In genomic region chr11:117407651-117408441, GRCm38 (mm10) we compare ENCODE assay signal across 8 mouse cellular contexts.
A peak's percentile ranks its signal among the peaks of the same experiment; 100 is the strongest.
DNase-seq lines count a peak whose midpoint lies in the region; ATAC-seq and TF ChIP-seq lines count a peak whose summit lies in the region.

No protein-coding gene starts in this region.

- peaks cover 61% of the 10 kb centered on the region for H3K27me3 ChIP-seq in G1E (ENCODE audit: insufficient read depth, low read length)
- H3K27me3 ChIP-seq in forebrain, embryonic 14.5 days (replicated peaks; ENCODE audit: control insufficient read depth, insufficient read depth, low read length): 0 out of 2 replicates have a peak, but pooled peaks cover 3% of the 10 kb centered on the region
- H3K27me3 ChIP-seq in hindbrain, embryonic 11.5 days (ENCODE audit: control insufficient read depth, insufficient read depth, low read length): peaks cover 2% of the 10 kb centered on the region; the same call in 1 of the 2 replicates
- peaks cover 11% of the 10 kb centered on the region for H3K27me3 ChIP-seq in lung, postnatal 0 days (replicated peaks; ENCODE audit: insufficient read depth, low read length)

- DNase-seq in G1E (ENCODE audit: low spot score): no peak
- peak; percentile 94 for DNase-seq in forebrain, embryonic 14.5 days (ENCODE audit: low spot score)
- DNase-seq in hindbrain, embryonic 11.5 days (ENCODE audit: low spot score): peak; percentile 83
- peak; percentile 64 to 70 for DNase-seq in layer of hippocampus, postnatal 25 days (ENCODE audit: extremely low spot score in 1 of 2, low spot score in 1 of 2)
- peak; percentile 46 for DNase-seq in lung, postnatal 0 days (ENCODE audit: low spot score)
- DNase-seq in retina, postnatal 7 days (ENCODE audit: low read depth, low spot score): peak; percentile 83
- DNase-seq in thymus, postnatal 0 days (ENCODE audit: low spot score): no peak

- H3K9me3 ChIP-seq in G1E (replicated peaks): no peaks in the 10 kb centered on the region
- no peaks in the 10 kb centered on the region for H3K9me3 ChIP-seq in forebrain, embryonic 14.5 days (replicated peaks; ENCODE audit: control insufficient read depth, low read length)
- no peaks in the 10 kb centered on the region for H3K9me3 ChIP-seq in hindbrain, embryonic 11.5 days (ENCODE audit: control insufficient read depth, low read length)
- no peaks in the 10 kb centered on the region for H3K9me3 ChIP-seq in lung, postnatal 0 days (ENCODE audit: low read length)

- no peak overlapping the region for H3K4me3 ChIP-seq in G1E (ENCODE audit: low read depth, low read length)
- peak overlapping the region; percentile 30 for H3K4me3 ChIP-seq in forebrain, embryonic 14.5 days (ENCODE audit: low read depth, low read length)
- peak overlapping the region; percentile 25; the same call in 1 of the 2 replicates for H3K4me3 ChIP-seq in hindbrain, embryonic 11.5 days (ENCODE audit: low read depth, low read length)
- no peak overlapping the region for H3K4me3 ChIP-seq in lung, postnatal 0 days (ENCODE audit: low read depth, low read length)

- peak overlapping the region; percentile 99 for H3K27ac ChIP-seq in forebrain, embryonic 14.5 days (ENCODE audit: low read depth, low read length)
- H3K27ac ChIP-seq in hindbrain, embryonic 11.5 days (ENCODE audit: low read depth, low read length): peak overlapping the region; percentile 97
- H3K27ac ChIP-seq in lung, postnatal 0 days (ENCODE audit: low read length): no peak overlapping the region

- H3K9ac ChIP-seq in forebrain, embryonic 14.5 days (ENCODE audit: low read length): peak overlapping the region; percentile 69
- peak overlapping the region; percentile 59 for H3K9ac ChIP-seq in hindbrain, embryonic 11.5 days (ENCODE audit: low read depth, low read length)
- no peak overlapping the region for H3K9ac ChIP-seq in lung, postnatal 0 days (replicated peaks; ENCODE audit: low read depth)

- H3K36me3 ChIP-seq in G1E (replicated peaks): no peaks in the 10 kb centered on the region
- no peaks in the 10 kb centered on the region for H3K36me3 ChIP-seq in forebrain, embryonic 14.5 days (ENCODE audit: control insufficient read depth, insufficient read depth, low read length)
- H3K36me3 ChIP-seq in hindbrain, embryonic 11.5 days (ENCODE audit: control insufficient read depth, insufficient read depth, low read length): no peaks in the 10 kb centered on the region
- no peaks in the 10 kb centered on the region for H3K36me3 ChIP-seq in lung, postnatal 0 days (ENCODE audit: insufficient read depth, low read length)

- under 1% methylated on average over 27 of the region's 28 CpGs for WGBS in forebrain, embryonic 14.5 days
- WGBS in hindbrain, embryonic 11.5 days: under 1% methylated on average over 28 of the region's 28 CpGs
- 1% methylated on average over 28 of the region's 28 CpGs for WGBS in lung, postnatal 0 days

- H3K4me2 ChIP-seq in forebrain, embryonic 14.5 days (ENCODE audit: low read length): peak overlapping the region; percentile 69
- peak overlapping the region; percentile 55 for H3K4me2 ChIP-seq in hindbrain, embryonic 11.5 days (replicated peaks; ENCODE audit: low read depth, low read length)
- H3K4me2 ChIP-seq in lung, postnatal 0 days (replicated peaks; ENCODE audit: low read depth, low read length): peak overlapping the region; percentile 32

- TF ChIP-seq CTCF in G1E (IDR thresholded peaks at IDR 0.05; ENCODE audit: low read depth, low read length): no peak
- TF ChIP-seq CTCF in lung, postnatal 0 days (IDR thresholded peaks at IDR 0.05): no peak

- peaks cover 10% of the 10 kb centered on the region for H3K4me1 ChIP-seq in G1E (ENCODE audit: insufficient read depth, low read depth, low read length)
- H3K4me1 ChIP-seq in forebrain, embryonic 14.5 days (ENCODE audit: control insufficient read depth, insufficient read depth, low read length): peaks cover 38% of the 10 kb centered on the region
- H3K4me1 ChIP-seq in hindbrain, embryonic 11.5 days (replicated peaks; ENCODE audit: control insufficient read depth, insufficient read depth, low read length): peaks cover 21% of the 10 kb centered on the region
- peaks cover 3% of the 10 kb centered on the region; the same call in 1 of the 2 replicates for H3K4me1 ChIP-seq in lung, postnatal 0 days (ENCODE audit: insufficient read depth, low read depth, low read length)

- no peak for TF ChIP-seq EP300 in lung, postnatal 0 days (IDR thresholded peaks at IDR 0.05)

- ATAC-seq in G1E (ENCODE audit: extremely low read depth, insufficient number of reproducible peaks, low FRiP score, poor library complexity, severe bottlenecking): peak; percentile 64
- ATAC-seq in cerebellum, adult (ENCODE audit: insufficient number of reproducible peaks, low FRiP score, low TSS enrichment): peak; percentile 45; the same call in 1 of the 2 replicates
- peak; percentile 73 for ATAC-seq in forebrain, embryonic 14.5 days
- peak; percentile 79 for ATAC-seq in hindbrain, embryonic 11.5 days (ENCODE audit: low FRiP score)
- ATAC-seq in lung, postnatal 0 days: peak; percentile 67

Comparison
In these comparisons a context has a peak if more than half of its experiments do, and no peak if none do; other contexts are left out.
1. DNase-seq: peak in forebrain, embryonic 14.5 days (single experiment), hindbrain, embryonic 11.5 days (single experiment), layer of hippocampus, postnatal 25 days (2 of 2), lung, postnatal 0 days (single experiment) and retina, postnatal 7 days (single experiment); none in G1E (single experiment) and thymus, postnatal 0 days (single experiment).
2. H3K4me3 ChIP-seq: peak in forebrain, embryonic 14.5 days (single experiment) and hindbrain, embryonic 11.5 days (single experiment); none in G1E (single experiment) and lung, postnatal 0 days (single experiment).
3. Peak in every context shown above with its lines, with median percentiles within 50 percentile points of each other: ATAC-seq and H3K4me2 ChIP-seq.